Mouse (Mus musculus) forebrain, embryonic 12.5 days (tissue): ENCODE measurements around the gene Pfkfb4. TPM values are rescaled to one million over a fixed set of nuclear protein-coding genes. Genes with fewer than 3 reads are reported as not detected.
A peak's percentile ranks its signal among the peaks of the same experiment; 100 is the strongest.

ENCODE experiments used
- ATAC-seq: fragments of 200-750 bp; cut with Nextera tagmentation; 2 replicates; pipeline ENCODE4 v1.8.0; 2017; ENCODE audit warnings: moderate TSS enrichment; ENCODE audit not compliant: low FRiP score
- H3K27ac ChIP-seq: fragments of 300-500 bp; sonication (generic); 2 replicates; pipeline ENCODE4 v1.5.1; 2016; ENCODE audit warnings: mild to moderate bottlenecking
- H3K27me3 ChIP-seq: fragments of 300-500 bp; sonication (generic); 2 replicates; pipeline ENCODE4 v1.6.1; 2016; ENCODE audit warnings: mild to moderate bottlenecking
- H3K36me3 ChIP-seq: fragments of 300-500 bp; sonication (generic); replicated peaks from 2 replicates; pipeline ENCODE4 v1.6.1; 2016; ENCODE audit warnings: mild to moderate bottlenecking
- H3K4me1 ChIP-seq: fragments of 300-500 bp; sonication (generic); 2 replicates; pipeline ENCODE4 v1.6.1; 2016
- H3K4me2 ChIP-seq: fragments of 300-500 bp; sonication (generic); 2 replicates; pipeline ENCODE4 v1.6.1; 2016; ENCODE audit warnings: mild to moderate bottlenecking, moderate library complexity
- H3K4me3 ChIP-seq: fragments of 300-500 bp; sonication (generic); replicated peaks from 2 replicates; pipeline ENCODE4 v1.5.1; 2016; ENCODE audit warnings: mild to moderate bottlenecking
- H3K9ac ChIP-seq: fragments of 300-500 bp; sonication (generic); 2 replicates; pipeline ENCODE4 v1.6.1; 2016; ENCODE audit warnings: mild to moderate bottlenecking
- H3K9me3 ChIP-seq: fragments of 300-500 bp; sonication (generic); 2 replicates; pipeline ENCODE4 v1.6.1; 2016
- WGBS: fragments of 180-500 bp; shearing (Covaris S2); methylation state at CpG from one replicate; pipeline ENCODE4 v1.1.7; 2016; 5-methylcytosine and 5-hydroxymethylcytosine counted together
- polyA plus RNA-seq: library from polyadenylated mRNA; unstranded; fragments of >200 nt; fragmentation: Nextera tagmentation; extraction: Ambion mirVana; gene quantifications from 2 replicates; pipeline ENCODE4 v1.2.1, GENCODE M21; 2016

The Pfkfb4 gene
- polyA plus RNA-seq, 1 experiment from 2014 or later: 18.4 TPM

GRCm38 (mm10) chr9:109041351-109041750, 49.8 kb downstream of the Pfkfb4 start:
- WGBS: 86% methylated on average over 7 of the region's 7 CpGs
- H3K4me3 ChIP-seq: no peak overlapping the region
- no peaks in the 10 kb centered on the region for H3K9me3 ChIP-seq
- no peak overlapping the region for H3K27ac ChIP-seq
- H3K27me3 ChIP-seq: no peaks in the 10 kb centered on the region
- H3K36me3 ChIP-seq: no peaks in the 10 kb centered on the region
- ATAC-seq: no peak
- peaks cover 14% of the 10 kb centered on the region; the same call in 1 of the 2 replicates for H3K4me1 ChIP-seq
- H3K4me2 ChIP-seq: no peak overlapping the region
- H3K9ac ChIP-seq: no peak overlapping the region

GRCm38 (mm10) chr9:109046306-109046705, 54.7 kb downstream of the Pfkfb4 start:
- H3K9me3 ChIP-seq: no peaks in the 10 kb centered on the region
- no peak overlapping the region for H3K9ac ChIP-seq
- H3K4me1 ChIP-seq: no peaks in the 10 kb centered on the region
- no peak overlapping the region for H3K4me3 ChIP-seq
- no peak overlapping the region for H3K27ac ChIP-seq
- 36% methylated on average over 5 of the region's 5 CpGs for WGBS
- no peaks in the 10 kb centered on the region for H3K36me3 ChIP-seq
- no peaks in the 10 kb centered on the region for H3K27me3 ChIP-seq
- ATAC-seq: no peak
- H3K4me2 ChIP-seq: no peak overlapping the region

DNA sequence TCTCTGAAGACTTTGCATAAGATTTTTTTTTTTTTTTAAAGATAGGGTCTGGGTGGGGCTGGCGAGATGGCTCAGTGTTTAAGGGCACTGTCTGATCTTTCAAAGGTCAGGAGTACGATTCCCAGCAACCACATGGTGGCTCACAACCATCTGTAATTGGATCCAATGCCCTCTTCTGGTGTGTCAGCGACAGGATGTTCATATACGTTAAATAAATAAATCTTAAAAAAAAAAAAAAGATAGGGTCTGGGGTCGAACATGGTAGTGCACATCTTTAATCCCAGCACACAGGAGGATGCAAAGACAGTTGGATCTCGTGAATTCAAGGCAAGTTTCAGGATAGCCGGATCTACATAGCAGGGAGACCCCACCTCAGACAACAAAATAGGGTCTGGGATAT, 57.7 kb downstream of the Pfkfb4 start:
- Histone ChIP-seq H3K4me3 (no peak overlapping the region), H3K4me2 (no peak overlapping the region), H3K4me1 (peaks cover under 1% of the 10 kb centered on the region), H3K9ac (no peak overlapping the region), H3K27me3 (no peaks in the 10 kb centered on the region), H3K27ac (no peak overlapping the region), H3K36me3 (no peaks in the 10 kb centered on the region), H3K9me3 (no peaks in the 10 kb centered on the region)
- WGBS: 82% methylated on average over 7 of the region's 7 CpGs
- no peak for ATAC-seq

- Histone ChIP-seq H3K36me3 (no peaks in the 10 kb centered on the region), H3K27ac (no peak overlapping the region), H3K9me3 (no peaks in the 10 kb centered on the region), H3K27me3 (no peaks in the 10 kb centered on the region), H3K4me3 (no peak overlapping the region), H3K9ac (no peak overlapping the region), H3K4me1 (peaks cover 8% of the 10 kb centered on the region), H3K4me2 (no peak overlapping the region)
- 83% methylated on average over 9 of the region's 9 CpGs for WGBS
- ATAC-seq: no peak
These were observed 58.6 kb downstream of the Pfkfb4 start for GRCm38 (mm10) chr9:109049996-109050673.

DNA sequence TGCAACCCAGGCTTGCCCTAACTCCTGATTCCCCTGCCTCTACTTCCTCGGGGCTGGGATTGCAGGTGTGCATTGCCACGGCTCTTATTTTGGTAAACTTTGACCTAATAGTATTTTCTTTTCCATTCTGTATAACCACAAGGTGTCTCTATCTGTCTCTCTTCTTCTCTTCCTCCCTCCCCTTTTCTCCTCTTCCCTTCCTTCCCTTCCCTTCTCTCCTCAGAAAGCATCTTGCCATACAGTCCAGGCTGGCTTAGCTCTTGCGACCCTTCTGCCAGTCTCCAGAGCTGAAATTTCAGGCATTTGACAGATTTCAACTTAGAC, 59.1 kb downstream of the Pfkfb4 start:
- Histone ChIP-seq H3K27ac (no peak overlapping the region), H3K36me3 (no peaks in the 10 kb centered on the region), H3K4me2 (no peak overlapping the region), H3K9ac (no peak overlapping the region), H3K9me3 (no peaks in the 10 kb centered on the region), H3K4me3 (no peak overlapping the region), H3K4me1 (peaks cover 12% of the 10 kb centered on the region), H3K27me3 (no peaks in the 10 kb centered on the region)
- no peak for ATAC-seq
- 83% methylated on average over 3 of the region's 3 CpGs for WGBS

DNA sequence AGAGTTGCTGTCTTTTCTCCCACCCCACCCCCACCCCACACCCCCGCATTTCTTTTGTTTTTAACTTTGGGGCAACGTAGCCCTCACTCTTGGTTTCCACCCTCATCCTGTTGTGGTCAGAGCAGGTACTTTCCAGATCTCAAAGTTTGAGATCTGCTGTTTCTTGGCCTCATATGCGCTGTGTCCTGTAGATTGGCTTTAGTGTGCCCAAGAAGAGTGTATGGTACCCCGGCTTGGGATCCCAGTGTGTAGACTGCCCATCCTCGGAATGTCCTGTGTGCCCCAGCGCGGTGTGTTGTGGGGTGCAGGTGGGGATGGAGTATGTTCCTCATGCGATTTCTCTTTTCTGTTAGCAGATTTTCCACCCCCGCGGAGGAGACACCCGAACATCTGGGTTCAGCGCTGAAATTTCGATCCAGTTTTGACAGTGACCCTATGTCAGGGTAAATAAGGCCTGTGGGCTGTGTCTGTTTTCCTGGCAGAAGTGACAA, 59.5 kb downstream of the Pfkfb4 start:
- Histone ChIP-seq H3K27ac (no peak overlapping the region), H3K36me3 (no peaks in the 10 kb centered on the region), H3K9ac (no peak overlapping the region), H3K4me2 (no peak overlapping the region), H3K27me3 (no peaks in the 10 kb centered on the region), H3K9me3 (no peaks in the 10 kb centered on the region), H3K4me1 (peaks cover 12% of the 10 kb centered on the region), H3K4me3 (no peak overlapping the region)
- ATAC-seq: no peak
- 89% methylated on average over 13 of the region's 13 CpGs for WGBS

GRCm38 (mm10) chr9:109051651-109052489, 60.3 kb downstream of the Pfkfb4 start:
- ATAC-seq: no peak
- no peak overlapping the region for H3K27ac ChIP-seq
- no peak overlapping the region for H3K4me3 ChIP-seq
- H3K36me3 ChIP-seq: peaks cover 7% of the 10 kb centered on the region
- H3K9me3 ChIP-seq: no peaks in the 10 kb centered on the region
- H3K4me2 ChIP-seq: no peak overlapping the region
- H3K4me1 ChIP-seq: peaks cover 12% of the 10 kb centered on the region
- no peak overlapping the region for H3K9ac ChIP-seq
- no peaks in the 10 kb centered on the region for H3K27me3 ChIP-seq
- WGBS: 89% methylated on average over 10 of the region's 10 CpGs

DNA sequence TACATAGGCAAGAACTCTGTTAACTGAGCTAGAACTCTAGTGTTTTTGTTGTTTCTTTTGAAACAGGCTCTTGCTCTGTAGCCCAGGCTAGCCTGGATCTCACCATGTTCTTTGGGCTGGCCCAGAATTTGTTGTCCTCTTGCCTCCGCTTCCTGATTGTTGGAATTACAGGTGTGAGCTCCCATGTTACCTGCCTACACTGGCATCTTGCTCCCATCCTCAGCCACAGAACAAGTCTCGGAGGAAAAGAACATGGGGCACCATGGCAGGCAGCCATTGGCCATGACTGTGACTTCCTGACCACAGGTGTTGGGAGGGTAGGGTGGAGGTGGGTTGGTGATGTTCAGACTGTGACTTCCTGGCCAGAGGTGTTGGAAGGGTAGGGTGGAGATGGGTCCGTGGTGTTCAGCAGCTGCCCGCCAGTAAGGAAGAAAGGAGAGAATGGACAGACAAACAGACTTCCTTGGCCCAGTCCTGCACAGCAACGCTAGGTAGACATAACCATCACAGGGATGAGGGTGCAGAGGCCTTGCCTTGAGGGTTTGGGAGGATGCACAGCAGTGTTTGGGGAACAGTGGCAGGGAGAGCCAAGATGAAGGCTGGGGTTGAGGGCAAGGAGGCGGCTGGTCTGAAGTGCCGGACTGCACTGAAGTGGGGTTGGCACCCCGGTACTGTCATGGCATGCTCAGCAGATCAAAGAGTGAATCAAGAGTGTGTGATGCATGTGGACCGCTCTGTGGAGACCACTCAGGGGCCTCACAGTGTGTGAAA, 61.1 kb downstream of the Pfkfb4 start:
- no peak overlapping the region for H3K27ac ChIP-seq
- H3K27me3 ChIP-seq: no peaks in the 10 kb centered on the region
- H3K9me3 ChIP-seq: no peaks in the 10 kb centered on the region
- H3K4me1 ChIP-seq: peaks cover 12% of the 10 kb centered on the region
- no peak for ATAC-seq
- WGBS: 85% methylated on average over 9 of the region's 9 CpGs
- no peak overlapping the region for H3K4me3 ChIP-seq
- H3K4me2 ChIP-seq: no peak overlapping the region
- H3K36me3 ChIP-seq: peaks cover 15% of the 10 kb centered on the region
- no peak overlapping the region for H3K9ac ChIP-seq

- Histone ChIP-seq H3K4me2 (no peak overlapping the region), H3K4me1 (peaks cover 12% of the 10 kb centered on the region), H3K36me3 (peaks cover 22% of the 10 kb centered on the region), H3K9ac (no peak overlapping the region), H3K9me3 (no peaks in the 10 kb centered on the region), H3K27ac (no peak overlapping the region), H3K27me3 (no peaks in the 10 kb centered on the region), H3K4me3 (no peak overlapping the region)
- 77% methylated on average over 3 of the region's 3 CpGs for WGBS
- no peak for ATAC-seq
These were observed 61.8 kb downstream of the Pfkfb4 start for GRCm38 (mm10) chr9:109053366-109053765.

DNA sequence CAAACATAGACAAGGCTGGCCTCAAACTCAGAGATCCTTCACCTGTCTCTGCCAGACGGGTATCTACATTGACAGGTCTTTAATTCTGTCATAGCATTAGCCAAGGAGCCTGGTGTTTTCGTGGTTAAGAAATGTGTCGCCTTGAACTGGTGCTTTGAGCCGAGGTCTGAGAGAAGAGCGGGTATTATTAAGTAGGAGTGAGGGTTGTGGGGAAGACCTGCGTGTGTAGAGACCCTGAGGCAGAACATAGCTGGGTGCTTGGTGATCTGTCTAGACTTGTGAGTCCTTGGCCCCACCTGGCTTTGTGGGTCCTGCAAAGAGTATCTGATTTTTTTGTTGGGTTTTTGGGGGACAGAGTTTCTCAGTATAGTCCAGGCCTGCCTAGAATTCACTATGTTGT, 62.3 kb downstream of the Pfkfb4 start:
- H3K9me3 ChIP-seq: no peaks in the 10 kb centered on the region
- peaks cover 27% of the 10 kb centered on the region for H3K36me3 ChIP-seq
- peaks cover 15% of the 10 kb centered on the region for H3K4me1 ChIP-seq
- no peak overlapping the region for H3K9ac ChIP-seq
- H3K27ac ChIP-seq: no peak overlapping the region
- H3K4me2 ChIP-seq: no peak overlapping the region
- no peaks in the 10 kb centered on the region for H3K27me3 ChIP-seq
- H3K4me3 ChIP-seq: no peak overlapping the region
- no peak for ATAC-seq
- WGBS: 82% methylated on average over 6 of the region's 6 CpGs

DNA sequence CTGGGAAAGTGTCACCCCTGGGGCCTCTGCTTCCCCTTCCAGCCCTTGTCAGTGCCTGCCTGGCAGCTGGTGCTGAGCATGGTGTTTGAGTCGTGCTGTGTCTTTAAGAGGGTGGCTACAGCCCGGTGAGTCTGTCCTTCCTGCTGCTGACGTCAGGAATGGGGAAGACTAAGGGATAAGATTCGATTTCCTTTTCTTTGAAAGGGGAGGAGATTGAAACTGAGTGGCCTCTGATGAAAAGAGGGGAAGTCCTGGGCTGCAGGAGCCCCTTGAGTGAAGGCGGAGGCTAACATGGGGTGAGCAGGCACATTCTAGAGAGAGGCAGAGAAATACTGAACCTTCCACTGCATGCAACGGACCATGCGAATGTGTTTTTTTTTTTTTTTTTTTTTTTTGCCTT, 63.1 kb downstream of the Pfkfb4 start:
- WGBS: 7% methylated on average over 7 of the region's 7 CpGs
- H3K9me3 ChIP-seq: no peaks in the 10 kb centered on the region
- peak overlapping the region; percentile 68 for H3K27ac ChIP-seq
- peaks cover 22% of the 10 kb centered on the region for H3K4me1 ChIP-seq
- peak; percentile 60; the same call in 1 of the 2 replicates for ATAC-seq
- no peaks in the 10 kb centered on the region for H3K27me3 ChIP-seq
- H3K9ac ChIP-seq: peak overlapping the region; percentile 29
- H3K4me2 ChIP-seq: peak overlapping the region; percentile 40
- peak overlapping the region; percentile 28 for H3K4me3 ChIP-seq
- H3K36me3 ChIP-seq: peaks cover 28% of the 10 kb centered on the region
